Mouse (Mus musculus) lung, adult 18-20 months (tissue): Measurements from ENCODE around the gene H2-Ob.

Source experiments
- DNase-seq, 2 experiments: peaks; one replicate each; pipeline ENCODE4 v3.0.0; 2022; ENCODE audit warnings: mixed read lengths in 2 of 2

Gene H2-Ob

GRCm38 (mm10) chr17:34286999-34287398, 48.3 kb downstream of the H2-Ob start:
- DNase-seq: no peak

DNA sequence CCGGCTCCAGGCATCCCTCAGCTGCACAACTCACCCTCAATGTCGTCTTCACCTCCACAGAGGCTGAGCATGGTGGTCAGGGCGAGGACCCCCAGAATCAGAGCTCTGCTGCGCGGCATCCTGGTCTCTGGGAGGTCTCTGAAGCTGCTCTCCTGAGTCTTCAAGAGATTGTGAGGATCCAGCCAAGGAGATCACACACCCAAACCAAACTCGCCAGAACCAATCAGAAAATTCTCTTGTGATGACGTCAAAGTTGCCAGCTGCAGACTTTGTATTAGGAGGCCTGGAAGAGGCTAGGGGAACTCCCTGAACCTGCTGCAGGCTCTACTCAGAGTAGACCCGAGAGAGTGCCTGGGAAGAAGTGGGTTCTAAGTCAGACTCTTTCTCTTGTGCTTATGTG, 48.9 kb downstream of the H2-Ob start, which contains the start of gene H2-Aa:
Gene H2-Aa (minus strand): TSS at position 176 of the 400 bp plus-strand sequence.
- peak; percentile 93 to 94 for DNase-seq

GRCm38 (mm10) chr17:34288131-34288530, 49.4 kb downstream of the H2-Ob start:
- DNase-seq: no peak

DNA sequence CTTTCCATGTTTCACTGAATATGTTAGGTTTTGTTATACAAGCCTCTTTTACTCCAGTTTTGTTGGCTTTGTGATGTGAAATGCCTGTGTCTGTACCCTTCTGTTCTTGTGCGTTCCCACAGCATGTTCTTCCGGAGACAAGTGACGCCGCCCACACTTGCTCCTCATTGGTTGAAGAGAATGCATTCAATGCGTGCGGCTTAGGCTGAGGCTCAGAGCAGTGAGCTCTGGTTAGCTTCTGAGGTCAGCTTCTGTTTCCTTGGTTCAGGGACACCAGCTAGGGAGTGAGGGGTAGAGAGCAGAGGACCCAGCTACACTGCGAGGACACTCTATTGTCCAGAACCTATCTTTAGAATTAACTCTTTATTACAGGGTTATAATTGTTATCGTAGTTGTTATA, 52.9 kb downstream of the H2-Ob start:
- peak; percentile 84 to 86 for DNase-seq

DNA sequence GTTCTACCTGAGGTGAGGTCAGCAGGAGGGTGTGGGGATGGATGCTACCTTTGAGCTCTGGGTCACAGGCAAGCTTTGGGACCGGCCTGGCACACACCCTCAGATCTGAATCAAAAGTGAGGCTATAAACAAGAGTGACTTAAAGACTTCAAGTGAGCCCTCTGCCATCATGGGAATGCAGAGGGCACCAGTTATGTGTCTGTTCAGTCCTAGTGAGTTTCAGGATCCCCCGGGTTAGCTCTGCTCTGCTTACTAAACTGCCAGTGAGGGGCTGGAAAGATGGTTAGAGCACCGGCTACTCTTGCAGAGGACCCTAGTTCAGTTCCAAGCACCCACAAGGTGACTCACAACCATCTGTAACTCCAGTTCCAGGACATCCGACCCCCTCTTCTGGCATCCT, 53.9 kb downstream of the H2-Ob start:
- DNase-seq: no peak

GRCm38 (mm10) chr17:34293533-34293932, 54.8 kb downstream of the H2-Ob start:
- peak in 1 of 2 experiments; percentile 38 for DNase-seq

- DNase-seq: no peak
Measured at GRCm38 (mm10) chr17:34294249-34294648, 55.5 kb downstream of the H2-Ob start.

DNA sequence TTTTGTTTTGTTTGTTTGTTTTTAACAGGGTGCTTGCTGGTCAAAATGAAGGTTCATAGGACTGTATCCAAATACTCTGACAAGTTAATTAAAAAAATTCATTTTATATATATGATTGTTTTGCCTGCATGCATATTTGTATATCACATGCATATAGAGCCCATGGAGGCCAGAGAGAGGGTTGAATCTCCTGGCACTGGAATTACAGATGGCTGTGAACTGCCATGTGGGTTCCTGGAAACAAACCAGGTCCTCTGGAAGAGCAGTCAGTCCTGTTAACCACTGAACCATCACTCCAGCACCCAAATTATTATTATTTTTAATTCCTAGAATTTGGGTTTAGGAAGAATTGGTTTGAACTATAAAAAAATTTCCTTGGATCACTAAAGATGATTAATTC, 56.6 kb downstream of the H2-Ob start:
- DNase-seq: no peak

GRCm38 (mm10) chr17:34295891-34296794, 57.4 kb downstream of the H2-Ob start:
- DNase-seq: peak; percentile 61 to 68

DNA sequence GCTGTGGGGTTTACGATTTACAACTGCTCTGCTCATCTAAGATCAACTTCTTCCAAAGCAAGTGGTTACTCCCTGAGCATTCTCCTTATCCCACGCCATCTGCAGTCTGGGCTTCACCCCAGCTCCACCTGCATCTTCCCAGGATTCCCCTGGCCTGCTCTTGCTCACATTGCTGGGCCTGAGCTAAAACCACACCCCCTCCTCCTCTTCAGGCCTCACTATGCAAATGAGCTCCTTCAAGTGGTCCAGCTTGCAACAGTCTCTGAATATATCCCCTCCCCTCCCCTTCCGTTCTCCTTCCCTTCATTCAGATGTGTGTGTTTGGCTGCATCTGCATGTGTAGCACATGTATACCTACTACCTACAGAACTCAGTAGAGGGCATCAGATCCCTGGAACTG, 60.7 kb downstream of the H2-Ob start:
- DNase-seq: no peak

DNA sequence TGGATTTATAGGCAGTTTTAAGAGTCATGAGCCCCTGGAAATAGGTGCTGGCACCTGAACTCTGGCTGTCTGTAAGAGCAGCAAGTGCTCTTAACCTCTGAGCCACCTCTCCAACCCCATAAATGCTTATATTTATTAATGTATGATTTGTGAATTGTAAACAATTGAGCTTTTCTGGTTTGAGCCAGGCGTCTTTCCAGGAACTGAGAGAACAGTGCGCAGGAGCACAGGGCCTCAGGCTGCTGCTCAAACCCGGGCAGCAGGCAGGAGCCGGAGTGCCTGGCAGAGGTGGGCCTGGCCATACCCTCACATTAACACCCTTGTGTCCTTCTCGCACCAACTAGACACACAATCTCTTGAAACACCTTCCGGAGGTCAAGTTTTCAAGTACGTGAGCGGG, 61.4 kb downstream of the H2-Ob start:
- DNase-seq: no peak

GRCm38 (mm10) chr17:34300691-34301566, 62.2 kb downstream of the H2-Ob start:
- DNase-seq: peak in 1 of 2 experiments; percentile 63

DNA sequence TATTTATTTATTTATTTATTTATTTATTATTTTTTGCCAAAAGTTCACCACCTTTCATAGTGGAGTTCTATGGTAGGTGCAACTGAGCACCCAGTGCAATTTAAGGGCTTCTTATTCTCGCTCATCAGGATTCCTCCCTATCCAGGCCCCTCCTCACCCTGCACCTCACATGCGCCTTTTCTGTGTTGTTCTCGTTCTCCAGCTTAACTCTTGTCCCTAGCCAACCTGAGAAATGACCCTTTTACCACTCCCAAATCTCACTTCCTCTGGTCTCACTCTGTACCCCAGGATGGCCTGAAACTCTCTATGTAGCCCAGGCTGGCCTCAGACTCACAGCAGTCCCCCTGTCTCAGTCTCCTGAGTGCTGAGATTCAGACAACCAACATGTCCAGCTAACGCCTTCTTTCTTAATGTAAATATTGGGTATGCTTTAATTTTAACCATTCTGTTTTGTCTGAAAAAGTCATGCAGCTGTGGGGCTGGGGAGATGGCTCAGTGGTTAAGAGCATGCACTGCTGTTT, 63.0 kb downstream of the H2-Ob start:
- no peak for DNase-seq

GRCm38 (mm10) chr17:34303789-34304188, 65.1 kb downstream of the H2-Ob start:
- DNase-seq: no peak
